Mouse (Mus musculus): ENCODE data around the gene Alg12.

The Alg12 gene

GRCm38 (mm10) chr15:88836031-88836430, 16.9 kb upstream of the Alg12 start:
- in situ Hi-C loops (cut with MboI; ENCODE audit: unreplicated experiment in 2 of 2), result loop anchor here (25.0 kb wide), 1 partner anchor 376 kb away; the partner anchor contains the start of gene Ppp6r2 (in 2 of the 2)

- in situ Hi-C loops (cut with MboI; ENCODE audit: unreplicated experiment in 2 of 2), result loop anchor here (25.0 kb wide), 1 partner anchor 380 kb away; the partner anchor contains the start of gene Ppp6r2 (in 2 of the 2)
Observed at GRCm38 (mm10) chr15:88832536-88832935, 13.4 kb upstream of the Alg12 start.

- in situ Hi-C loops (cut with MboI; ENCODE audit: unreplicated experiment in 2 of 2), result loop anchor here (25.0 kb wide), 1 partner anchor 381 kb away; the partner anchor contains the start of gene Ppp6r2 (in 2 of the 2)
Observed at GRCm38 (mm10) chr15:88831482-88831881, 12.4 kb upstream of the Alg12 start.

- in situ Hi-C loops (cut with MboI; ENCODE audit: unreplicated experiment in 2 of 2), result loop anchor here (25.0 kb wide), 1 partner anchor 382 kb away; the partner anchor contains the start of gene Ppp6r2 (in 2 of the 2)
Observed at GRCm38 (mm10) chr15:88830696-88831095, 11.6 kb upstream of the Alg12 start.

- in situ Hi-C loops (cut with MboI; ENCODE audit: unreplicated experiment in 2 of 2), result loop anchor here (5.0 to 25.0 kb wide), 6 partner anchors 47 to 605 kb away; partner anchors contain the start of genes Ppp6r2 (in 2 of the 2), Odf3b (in 1 of the 2), Sco2 (in 1 of the 2) and Trabd (in 1 of the 2)
Observed at GRCm38 (mm10) chr15:88829791-88830440, 10.8 kb upstream of the Alg12 start.

GRCm38 (mm10) chr15:88828800-88829705, 9.9 kb upstream of the Alg12 start:
- in situ Hi-C loops (cut with MboI; ENCODE audit: unreplicated experiment in 2 of 2), result loop anchor here (5.0 to 25.0 kb wide), 6 partner anchors 48 to 606 kb away; partner anchors contain the start of genes Ppp6r2 (in 2 of the 2), Odf3b (in 1 of the 2), Sco2 (in 1 of the 2) and Trabd (in 1 of the 2)

GRCm38 (mm10) chr15:88827991-88828799, 9.1 kb upstream of the Alg12 start:
- in situ Hi-C loops (cut with MboI; ENCODE audit: unreplicated experiment in 2 of 2), result loop anchor here (5.0 to 25.0 kb wide), 6 partner anchors 49 to 607 kb away; partner anchors contain the start of genes Ppp6r2 (in 2 of the 2), Odf3b (in 1 of the 2), Sco2 (in 1 of the 2) and Trabd (in 1 of the 2)

- in situ Hi-C loops (cut with MboI; ENCODE audit: unreplicated experiment in 2 of 2), result loop anchor here (5.0 to 25.0 kb wide), 6 partner anchors 50 to 607 kb away; partner anchors contain the start of genes Ppp6r2 (in 2 of the 2), Odf3b (in 1 of the 2), Sco2 (in 1 of the 2) and Trabd (in 1 of the 2)
Observed at GRCm38 (mm10) chr15:88827466-88827865, 8.3 kb upstream of the Alg12 start.

GRCm38 (mm10) chr15:88823376-88823775, 4.3 kb upstream of the Alg12 start:
- in situ Hi-C loops (cut with MboI; ENCODE audit: unreplicated experiment in 2 of 2), result loop anchor here (10.0 to 25.0 kb wide), 4 partner anchors 251 to 611 kb away; partner anchors contain the start of genes Odf3b (in 1 of the 2), Sco2 (in 1 of the 2), Trabd (in 1 of the 2) and Tymp (in 1 of the 2)

GRCm38 (mm10) chr15:88822513-88822912, 3.4 kb upstream of the Alg12 start:
- in situ Hi-C loops (cut with MboI; ENCODE audit: unreplicated experiment in 2 of 2), result loop anchor here (10.0 to 25.0 kb wide), 4 partner anchors 252 to 612 kb away; partner anchors contain the start of genes Odf3b (in 1 of the 2), Sco2 (in 1 of the 2), Trabd (in 1 of the 2) and Tymp (in 1 of the 2)

GRCm38 (mm10) chr15:88821403-88821802, 2.3 kb upstream of the Alg12 start:
- in situ Hi-C loops (cut with MboI; ENCODE audit: unreplicated experiment in 2 of 2), result loop anchor here (10.0 to 25.0 kb wide), 4 partner anchors 253 to 613 kb away; partner anchors contain the start of genes Odf3b (in 1 of the 2), Sco2 (in 1 of the 2), Trabd (in 1 of the 2) and Tymp (in 1 of the 2)

- in situ Hi-C loops (cut with MboI; ENCODE audit: unreplicated experiment in 2 of 2), result loop anchor here (10.0 to 25.0 kb wide), 5 partner anchors 55 to 615 kb away; partner anchors contain the start of genes Odf3b (in 1 of the 2), Sco2 (in 1 of the 2), Trabd (in 1 of the 2) and Tymp (in 1 of the 2)
Observed at GRCm38 (mm10) chr15:88819906-88820303, 787 bp upstream of the Alg12 start.

- in situ Hi-C loops (cut with MboI; ENCODE audit: unreplicated experiment in 2 of 2), result loop anchor here (10.0 to 25.0 kb wide), 2 partner anchors 50 to 328 kb away; no protein-coding TSS in a partner anchor
Observed at GRCm38 (mm10) chr15:88815196-88815700, 3.9 kb downstream of the Alg12 start.

- in situ Hi-C loops (cut with MboI; ENCODE audit: unreplicated experiment in 2 of 2), result loop anchor here (5.0 to 25.0 kb wide), 3 partner anchors 42 to 327 kb away; no protein-coding TSS in a partner anchor
Observed at GRCm38 (mm10) chr15:88814411-88815047, 4.6 kb downstream of the Alg12 start.

- in situ Hi-C loops (cut with MboI; ENCODE audit: unreplicated experiment in 2 of 2), result loop anchor here (5.0 to 25.0 kb wide), 3 partner anchors 42 to 327 kb away; no protein-coding TSS in a partner anchor
Observed at GRCm38 (mm10) chr15:88813873-88814272, 5.2 kb downstream of the Alg12 start.

GRCm38 (mm10) chr15:88813262-88813661, 5.9 kb downstream of the Alg12 start:
- in situ Hi-C loops (cut with MboI; ENCODE audit: unreplicated experiment in 2 of 2), result loop anchor here (5.0 to 25.0 kb wide), 3 partner anchors 41 to 326 kb away; no protein-coding TSS in a partner anchor

- in situ Hi-C loops (cut with MboI; ENCODE audit: unreplicated experiment in 2 of 2), result loop anchor here (5.0 to 25.0 kb wide), 3 partner anchors 38 to 323 kb away; no protein-coding TSS in a partner anchor
Observed at GRCm38 (mm10) chr15:88810369-88810768, 8.7 kb downstream of the Alg12 start.

- in situ Hi-C loops (cut with MboI; ENCODE audit: unreplicated experiment in 2 of 2), result loop anchor here in 1 of 2 experiments (25.0 kb wide), 1 partner anchor 321 kb away; no protein-coding TSS in a partner anchor
Observed at GRCm38 (mm10) chr15:88808121-88808520, 11.0 kb downstream of the Alg12 start.

Measured in v-Abl transformed pro-B cells (cell line).